Comparison of ENCODE assay signal across 9 mouse cellular contexts in genomic region chr8:93569311-93570185, GRCm38 (mm10). TPM values are rescaled to one million over a fixed set of nuclear protein-coding genes. Genes with fewer than 3 reads are reported as not detected.
DNase-seq lines count a peak whose midpoint lies in the region; ATAC-seq and TF ChIP-seq lines count a peak whose summit lies in the region.
"Had no signal": no experiment of that assay in that cellular context is flagged by ENCODE, and none has a peak within 500 bp of the region (broad histone marks: within the 10 kb centered on the region; RNA-seq: fewer than 3 reads in every experiment).

No protein-coding gene starts in this region.

- TF ChIP-seq POLR2A in myocyte (IDR thresholded peaks at IDR 0.05; ENCODE audit: insufficient read length, low read depth) = no peak

- H3K27me3 ChIP-seq in forebrain, embryonic 15.5 days = no peaks in the 10 kb centered on the region
- H3K27me3 ChIP-seq in heart, postnatal 0 days (ENCODE audit: control insufficient read depth, insufficient read depth, low read length) = no peaks in the 10 kb centered on the region
- H3K27me3 ChIP-seq in myocyte (ENCODE audit: control insufficient read depth, insufficient read depth, insufficient read length) = peaks cover 8% of the 10 kb centered on the region

- no peak overlapping the region for H3K9ac ChIP-seq in forebrain, embryonic 15.5 days (replicated peaks)
- H3K9ac ChIP-seq in heart, postnatal 0 days (replicated peaks; ENCODE audit: low read depth, low read length) = no peak overlapping the region

- WGBS in forebrain, embryonic 15.5 days = 24% methylated on average over 13 of the region's 13 CpGs
- 14% methylated on average over 13 of the region's 13 CpGs for whole genome bisulfite sequencing in heart, postnatal 0 days

- H3K79me2 ChIP-seq in myocyte (ENCODE audit: control insufficient read depth, insufficient read depth) = no peaks in the 10 kb centered on the region

- no peaks in the 10 kb centered on the region for H3K9me3 ChIP-seq in forebrain, embryonic 15.5 days
- peaks cover 9% of the 10 kb centered on the region; the same call in 1 of the 2 replicates for H3K9me3 ChIP-seq in heart, postnatal 0 days (replicated peaks; ENCODE audit: control insufficient read depth, low read length)

- no peak overlapping the region for H3K4me3 ChIP-seq in forebrain, embryonic 15.5 days
- peak overlapping the region; percentile 16; the same call in 1 of the 2 replicates for H3K4me3 ChIP-seq in heart, postnatal 0 days (ENCODE audit: low read depth, low read length)
- H3K4me3 ChIP-seq in myocyte = no peak overlapping the region

- H3K4me2 ChIP-seq in forebrain, embryonic 15.5 days (replicated peaks) = peak overlapping the region; percentile 27
- H3K4me2 ChIP-seq in heart, postnatal 0 days (ENCODE audit: low read depth, low read length) = peak overlapping the region; percentile 36
- peak overlapping the region; percentile 49 for H3K4me2 ChIP-seq in myocyte (ENCODE audit: low read depth)

- peaks cover 65% of the 10 kb centered on the region for H3K4me1 ChIP-seq in forebrain, embryonic 15.5 days
- H3K4me1 ChIP-seq in heart, postnatal 0 days (ENCODE audit: control insufficient read depth, insufficient read depth) = peaks cover 27% of the 10 kb centered on the region

- peak; percentile 91 for ATAC-seq in forebrain, embryonic 15.5 days (replicated peaks)
- ATAC-seq in heart, postnatal 0 days (ENCODE audit: insufficient read depth, low read depth) = peak; percentile 97

- TF ChIP-seq EP300 in heart, postnatal 0 days (IDR thresholded peaks at IDR 0.05; ENCODE audit: low read depth) = peak; percentile 40; the same call in 1 of the 2 replicates

- H3ac ChIP-seq in myocyte (ENCODE audit: control insufficient read depth, insufficient read length) = no peak overlapping the region

- peak overlapping the region; percentile 96 for H3K27ac ChIP-seq in forebrain, embryonic 15.5 days (replicated peaks)
- peak overlapping the region; percentile 94 for H3K27ac ChIP-seq in heart, postnatal 0 days (ENCODE audit: low read depth)

- no peaks in the 10 kb centered on the region for H3K36me3 ChIP-seq in forebrain, embryonic 15.5 days
- H3K36me3 ChIP-seq in heart, postnatal 0 days (replicated peaks; ENCODE audit: control insufficient read depth, insufficient read depth, low read length) = no peaks in the 10 kb centered on the region
- no peaks in the 10 kb centered on the region for H3K36me3 ChIP-seq in myocyte (ENCODE audit: control insufficient read depth, insufficient read depth)

- peak; percentile 17 to 44 for DNase-seq in urinary bladder, postnatal 4 days (ENCODE audit: low spot score in 2 of 2)
- no peak for DNase-seq in urinary bladder, postnatal 10 days (ENCODE audit: low spot score)
- peak; percentile 95 for DNase-seq in heart, postnatal 0 days (ENCODE audit: low spot score)
- DNase-seq in left cerebral cortex, adult 9 months (ENCODE audit: low spot score in 2 of 2) = peak; percentile 66 to 88
- DNase-seq in spleen, postnatal 14 days (ENCODE audit: low spot score in 2 of 2) = no peak
- DNase-seq in spleen, adult 18-20 months = no peak

- TF ChIP-seq CTCF in heart, postnatal 0 days (IDR thresholded peaks at IDR 0.05; ENCODE audit: low read depth) = no peak

TF ChIP-seq in myocyte, 11 proteins besides CTCF, POLR2A, EP300 and RAD21:
- TF ChIP-seq POLR2AphosphoS2 (IDR thresholded peaks at IDR 0.05; ENCODE audit: insufficient read length, low read depth) = no peak
- no peak for TF ChIP-seq TCF3 (IDR thresholded peaks at IDR 0.05; ENCODE audit: insufficient read length, low read depth)
- TF ChIP-seq MYOD1 (IDR thresholded peaks at IDR 0.05; ENCODE audit: control insufficient read depth in 1 of 3, insufficient read length in 2 of 3, low read depth in 2 of 3) = peak in 2 of 3 experiments; percentile 56 to 58
- no peak for TF ChIP-seq MYOG (IDR thresholded peaks at IDR 0.05; ENCODE audit: control insufficient read depth in 1 of 3, insufficient read depth in 1 of 3, insufficient read length in 2 of 3, low read depth in 2 of 3)
- TF ChIP-seq TCF12 (IDR thresholded peaks at IDR 0.05; ENCODE audit: insufficient read depth, poor library complexity, severe bottlenecking) = no peak
TF ChIP-seq in myocyte: peak in this region for 1.

RNA-seq across cellular contexts. Expression of gene Ces5a, which starts 33.9 kb away (rescaled TPM):
- 0.36 and 0.57 TPM in 2 replicates for polyA plus RNA-seq in forebrain, embryonic 15.5 days (2015; fragmentation: Nextera tagmentation; extraction: Ambion mirVana)
- not detected in 2 replicates for total RNA-seq in heart, postnatal 0 days (2014; rRNA removed; ENCODE audit: low replicate concordance)
- 0.07 and 0.34 TPM in 2 replicates for polyA plus RNA-seq in heart, postnatal 0 days (2015; fragmentation: Nextera tagmentation; extraction: Ambion mirVana)
- 0.08 TPM for polyA plus RNA-seq in myocyte (2012; fragmentation: generic; extraction: Trizol)
- total RNA-seq: ES-E14 had no signal

Comparison
In these comparisons a context has a peak if more than half of its experiments do, and no peak if none do; other contexts are left out.
1. DNase-seq: peak in urinary bladder, postnatal 4 days (2 of 2), heart, postnatal 0 days (single experiment) and left cerebral cortex, adult 9 months (2 of 2); none in urinary bladder, postnatal 10 days (single experiment), spleen, postnatal 14 days (0 of 2) and spleen, adult 18-20 months (0 of 2).
2. Peak in every context shown above with its lines, with median percentiles within 50 percentile points of each other: H3K4me2 ChIP-seq.